Mouse (Mus musculus) retina, adult 2 months (tissue): Measurements from ENCODE around the gene Fam229a.
A peak's percentile ranks its signal among the peaks of the same experiment; 100 is the strongest.
"Not testable (repeated sequence)": the region's sequence is repeated elsewhere in the genome, so short reads cannot be mapped to it uniquely, and the experiment has no call there.

Source experiments
- DNase-seq: peaks from one replicate; pipeline ENCODE4 v3.0.0-alpha.2; 2012; ENCODE audit warnings: low read depth, low spot score

The Fam229a gene

GRCm38 (mm10) chr4:129490972-129491880, at the start of gene Fam229a, which contains the start of gene Tssk3:
TSS of gene Fam229a (plus strand) at chr4:129491190.
TSS of gene Tssk3 (minus strand) at chr4:129491022.
- DNase-seq = no peak

- DNase-seq = no peak
Observed at GRCm38 (mm10) chr4:129447360-129447759, 43.6 kb upstream of the Fam229a start.

- no peak for DNase-seq
Observed at GRCm38 (mm10) chr4:129447778-129448563, 43.0 kb upstream of the Fam229a start.

DNA sequence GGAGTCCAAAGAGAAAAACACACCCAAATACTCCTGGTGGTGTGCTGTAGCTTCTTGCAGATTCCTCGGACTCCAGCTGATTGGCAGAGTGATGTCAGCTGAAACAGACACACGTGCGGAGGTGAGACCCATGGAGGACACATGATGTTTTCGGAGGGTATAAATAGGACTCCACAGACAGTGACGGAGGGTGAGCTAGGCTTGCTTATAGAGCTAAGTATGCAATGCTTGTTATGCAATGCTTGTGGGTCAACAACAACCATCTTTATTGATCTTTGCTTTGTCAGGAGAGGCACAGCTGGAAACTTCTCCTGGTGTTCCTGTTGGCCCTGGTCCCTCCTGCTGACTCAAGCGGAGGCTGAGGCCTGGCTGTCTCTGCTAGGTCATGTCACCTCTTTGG, 42.3 kb upstream of the Fam229a start:
- DNase-seq = no peak

DNA sequence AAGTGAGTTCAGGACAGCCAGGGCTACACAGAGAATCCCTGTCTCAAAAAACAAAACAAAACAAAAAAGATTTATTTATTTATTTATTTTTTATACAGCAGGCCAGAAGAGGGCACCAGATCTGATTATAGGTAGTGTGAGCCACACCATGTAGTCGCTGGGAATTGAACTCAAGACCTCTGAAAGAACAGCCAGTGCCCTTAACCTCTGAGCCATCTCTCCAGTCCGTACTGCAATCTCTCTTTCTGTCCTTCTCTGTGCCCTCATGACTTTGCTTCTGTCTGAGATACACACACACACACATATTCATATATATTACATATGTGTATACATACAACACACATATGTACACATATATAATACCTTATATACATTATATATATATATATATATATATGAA, 40.1 kb upstream of the Fam229a start:
- DNase-seq = no peak

- no peak for DNase-seq
Observed at GRCm38 (mm10) chr4:129451471-129452169, 39.4 kb upstream of the Fam229a start.

DNA sequence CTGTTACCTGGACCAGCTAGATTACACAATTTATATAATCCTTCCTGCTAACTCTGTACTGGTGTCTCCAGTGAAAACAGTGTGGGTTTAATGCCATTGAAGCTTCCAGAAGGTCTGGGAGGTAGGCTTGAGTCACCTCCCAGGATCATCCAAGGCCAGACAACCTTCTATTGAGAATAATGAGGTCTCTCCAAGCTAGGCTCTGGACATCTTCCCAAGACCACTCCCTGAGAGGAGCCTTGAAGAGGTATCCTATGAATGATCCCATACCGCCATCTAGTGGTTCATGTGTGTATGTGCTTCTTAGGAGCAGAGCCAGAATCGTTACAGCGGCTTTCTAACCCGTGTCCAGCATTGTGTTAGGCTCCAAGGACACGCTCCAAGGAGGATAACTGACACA, 35.7 kb upstream of the Fam229a start:
- peak; percentile 75 for DNase-seq

DNA sequence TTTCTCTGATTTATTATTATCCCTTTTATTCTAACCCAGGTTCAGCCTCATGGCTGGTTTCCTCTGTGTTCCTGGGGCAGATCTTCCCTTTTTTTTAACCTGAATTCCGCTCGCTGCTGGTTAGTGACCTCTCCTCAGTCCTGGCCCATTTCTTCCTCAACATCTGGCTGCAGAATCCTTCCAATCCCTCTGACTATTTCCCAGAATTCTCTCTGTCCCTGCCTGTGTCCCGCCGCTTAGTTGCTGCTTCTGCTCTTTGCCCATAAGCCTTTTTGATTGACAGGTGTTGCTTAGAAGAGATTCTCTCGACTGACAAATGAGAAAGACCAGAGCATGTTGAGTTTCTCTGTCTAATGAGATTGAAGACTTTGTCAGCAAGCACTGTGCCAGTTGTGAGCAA, 34.9 kb upstream of the Fam229a start:
- peak; percentile 33 for DNase-seq

DNA sequence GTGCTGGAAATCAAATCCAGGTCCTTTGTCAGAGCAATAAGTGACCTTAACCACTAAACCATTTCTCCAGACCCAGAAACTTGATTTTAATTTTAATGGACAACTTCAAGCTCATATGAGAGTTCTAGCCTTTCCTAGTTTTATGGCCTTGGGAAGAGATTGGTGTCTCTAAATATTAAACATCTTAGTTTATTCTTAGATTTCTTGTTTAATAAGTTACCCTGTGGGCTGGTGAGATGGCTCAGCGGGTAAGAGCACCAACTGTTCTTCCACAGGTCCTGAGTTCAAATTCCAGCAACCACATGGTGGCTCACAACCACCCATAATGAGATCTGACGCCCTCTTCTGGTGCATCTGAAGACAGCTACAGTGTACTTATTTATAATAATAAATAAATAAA, 33.7 kb upstream of the Fam229a start:
- DNase-seq = not testable (repeated sequence)

DNA sequence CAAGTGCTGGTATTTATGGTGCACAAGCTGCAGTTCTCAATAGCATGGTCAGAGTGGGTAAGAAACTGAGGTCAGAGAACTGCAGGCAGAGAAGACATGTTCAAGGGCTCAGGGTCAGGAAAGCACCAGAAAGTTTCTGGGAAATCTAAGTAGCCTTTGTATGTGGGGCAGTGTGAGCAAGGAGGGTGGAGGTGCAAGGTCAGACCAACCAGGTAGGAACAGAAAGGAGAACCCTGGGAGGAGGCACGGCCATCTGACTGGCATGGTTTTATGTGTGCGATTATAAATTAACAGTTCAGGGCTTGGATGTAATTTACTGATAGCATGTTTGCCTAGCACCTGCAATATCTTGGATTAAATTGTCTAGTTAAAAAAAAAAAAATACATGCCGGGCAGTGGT, 31.3 kb upstream of the Fam229a start:
- DNase-seq = no peak

DNA sequence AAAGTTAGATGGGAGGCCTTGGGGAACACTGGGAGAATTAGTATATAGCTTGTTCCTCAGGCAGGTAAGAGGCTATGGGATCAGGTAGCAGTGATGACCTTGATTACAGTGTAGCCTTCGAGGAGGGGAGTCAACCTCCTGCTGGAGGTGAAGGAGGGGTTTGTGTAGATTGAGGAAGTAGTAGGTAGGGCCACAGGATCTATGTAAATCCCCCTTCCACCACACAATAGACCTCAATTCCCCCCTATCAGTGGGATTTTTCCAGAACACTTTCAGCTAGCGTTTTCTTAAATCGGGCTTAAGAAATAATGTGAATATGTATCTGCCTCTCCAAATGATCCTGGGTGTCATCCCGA, 30.2 kb upstream of the Fam229a start:
- no peak for DNase-seq

GRCm38 (mm10) chr4:129461183-129461960, 29.6 kb upstream of the Fam229a start, which contains the start of gene Bsdc1:
TSS of gene Bsdc1 (plus strand) at chr4:129461581.
- DNase-seq = peak; percentile 99

DNA sequence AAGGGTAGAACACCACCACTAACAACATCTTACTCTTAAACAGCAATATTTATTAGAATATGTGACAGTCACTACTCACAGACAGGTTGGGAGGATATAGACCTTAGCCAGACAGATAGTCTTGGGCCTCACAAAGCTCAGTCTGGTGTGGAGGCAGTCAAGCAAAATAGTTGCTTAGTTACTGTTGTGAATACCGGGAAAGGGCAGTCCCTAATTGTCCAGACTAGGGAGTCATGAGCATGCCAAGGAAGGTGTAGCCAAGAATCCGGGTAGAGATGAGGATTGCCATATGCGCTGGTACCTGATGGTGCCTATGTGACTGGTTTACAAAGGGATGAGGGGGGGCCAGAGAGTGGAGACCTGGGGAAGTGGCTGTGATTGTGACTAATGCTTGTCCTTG, 28.9 kb upstream of the Fam229a start:
- DNase-seq = no peak

DNA sequence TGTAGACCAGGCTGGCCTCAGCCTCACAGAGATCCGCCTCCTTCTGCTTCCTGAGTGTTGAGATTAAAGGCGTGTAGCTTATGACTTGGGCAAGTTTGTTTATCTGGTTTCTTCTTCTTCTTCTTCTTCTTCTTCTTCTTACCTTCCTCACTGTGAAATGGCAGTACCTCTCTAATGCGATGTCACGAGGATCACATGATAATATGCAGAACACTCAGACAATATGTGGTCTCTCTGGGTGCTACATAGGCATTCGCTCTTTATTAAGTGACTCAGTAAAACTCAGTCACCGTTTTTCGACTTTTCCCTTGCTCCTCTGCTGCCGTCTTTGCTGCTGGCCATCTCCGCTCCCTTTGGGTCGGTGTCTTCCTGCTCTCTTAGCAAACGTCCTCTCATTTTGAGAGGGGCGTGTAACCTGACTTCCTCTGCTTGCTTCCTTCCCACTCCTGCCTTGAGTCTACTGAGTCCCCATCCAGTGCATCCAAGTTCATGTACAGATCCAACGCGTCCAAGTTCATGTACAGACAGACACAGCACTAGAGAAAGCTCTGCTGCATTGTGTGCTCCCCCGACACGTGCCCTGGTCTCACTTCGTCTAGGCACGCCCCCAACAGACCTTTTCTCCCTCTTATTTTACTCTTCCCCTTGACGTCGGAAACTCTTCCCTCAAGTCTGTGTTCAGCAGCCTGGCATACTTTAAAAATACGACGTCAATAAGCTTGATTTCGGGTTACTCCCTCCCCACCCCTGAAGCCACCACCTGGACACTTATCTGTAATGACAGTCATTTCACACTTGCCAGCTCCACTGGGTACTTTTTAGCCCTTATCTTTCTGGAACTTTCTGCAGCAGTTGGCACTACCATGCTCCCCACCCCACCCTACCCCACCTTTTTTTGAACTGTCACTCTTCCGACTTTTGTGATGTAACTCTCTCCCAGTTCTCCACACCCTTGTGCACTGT, 27.6 kb upstream of the Fam229a start:
- DNase-seq = no peak

- DNase-seq = no peak
Observed at GRCm38 (mm10) chr4:129464286-129464815, 26.6 kb upstream of the Fam229a start.

- DNase-seq = no peak
Observed at GRCm38 (mm10) chr4:129476047-129476446, 14.9 kb upstream of the Fam229a start.

DNA sequence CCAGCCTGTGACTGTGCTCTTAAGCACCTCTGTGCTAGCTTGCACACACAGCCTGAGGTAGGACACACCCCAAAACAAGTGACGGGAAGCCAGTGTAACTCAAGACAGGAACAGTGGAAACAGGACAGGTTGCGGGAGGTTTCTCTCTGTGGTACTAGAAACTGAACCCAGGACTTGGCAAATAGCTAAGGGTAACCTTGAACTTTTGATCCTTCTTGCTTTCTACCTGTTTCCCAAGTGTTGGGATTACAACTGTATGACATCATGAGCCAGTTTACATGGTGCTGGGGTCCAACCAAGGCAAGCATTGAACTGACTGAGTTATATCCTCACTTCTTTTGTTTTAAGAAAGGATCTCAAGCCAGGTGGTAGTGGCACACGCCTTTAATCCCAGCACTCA, 11.1 kb upstream of the Fam229a start:
- DNase-seq = no peak

DNA sequence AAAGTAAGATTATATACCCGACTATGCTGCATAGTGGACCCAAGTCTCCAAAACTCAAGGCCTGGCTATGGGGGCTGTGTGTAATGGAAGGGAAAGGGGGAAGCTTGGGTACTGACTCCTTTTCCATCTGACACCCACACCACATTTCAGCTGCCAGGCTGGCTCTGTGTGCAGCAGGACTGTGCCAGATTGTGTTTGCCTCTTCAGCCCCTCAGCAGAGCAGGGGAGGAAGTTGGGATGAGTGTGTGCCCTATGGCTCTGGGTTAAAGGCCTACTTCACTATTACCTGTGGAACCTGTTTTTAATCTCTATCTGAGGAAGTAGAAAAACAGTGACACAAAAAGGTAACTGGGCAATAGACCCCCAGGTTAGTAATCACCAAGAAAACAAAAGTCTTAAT, 9.9 kb upstream of the Fam229a start:
- no peak for DNase-seq

- DNase-seq = no peak
Observed at GRCm38 (mm10) chr4:129494681-129495080, 3.7 kb downstream of the Fam229a start.
